In the genomic region with DNA sequence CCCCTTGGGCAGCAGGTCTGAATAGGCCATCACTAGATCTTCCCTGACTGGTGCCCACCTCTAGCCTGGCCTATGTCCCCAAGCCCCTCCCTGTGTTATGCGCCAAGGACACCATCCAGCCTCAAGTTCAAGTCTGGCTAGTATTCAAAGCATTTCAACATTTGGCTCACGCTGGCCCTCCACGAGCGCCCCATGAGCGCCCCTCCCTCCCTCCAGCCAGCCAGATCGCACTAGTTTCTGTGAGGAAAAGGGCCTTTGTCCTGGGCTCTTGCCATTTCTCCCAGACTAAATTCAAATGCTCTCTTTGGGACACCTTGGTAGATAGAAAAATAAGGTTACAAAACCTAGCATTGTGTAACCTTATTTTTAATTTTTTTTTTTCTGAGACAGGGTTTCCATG, we compare ENCODE assay signal across 14 mouse cellular contexts. TPM values are rescaled to one million over a fixed set of nuclear protein-coding genes. Genes with fewer than 3 reads are reported as not detected.
DNase-seq lines count a peak whose midpoint lies in the region; ATAC-seq lines count a peak whose summit lies in the region.
"Had no signal": no experiment of that assay in that cellular context is flagged by ENCODE, and none has a peak within 500 bp of the region (broad histone marks: within the 10 kb centered on the region; RNA-seq: fewer than 3 reads in every experiment).

No protein-coding gene starts in this region.

- no peak overlapping the region for H3K4me3 ChIP-seq in heart, embryonic 11.5 days (ENCODE audit: low read depth, low read length)
- no peak overlapping the region for H3K4me3 ChIP-seq in kidney, embryonic 16.5 days (ENCODE audit: low read length)

- H3K36me3 ChIP-seq in heart, embryonic 11.5 days (ENCODE audit: control insufficient read depth, insufficient read depth, low read length) = peaks cover 7% of the 10 kb centered on the region; the same call in 1 of the 2 replicates
- H3K36me3 ChIP-seq in kidney, embryonic 16.5 days (ENCODE audit: insufficient read depth, low read length) = peaks cover 16% of the 10 kb centered on the region

- H3K27me3 ChIP-seq in heart, embryonic 11.5 days (ENCODE audit: control insufficient read depth, insufficient read depth, low read length) = no peaks in the 10 kb centered on the region
- H3K27me3 ChIP-seq in kidney, embryonic 16.5 days (ENCODE audit: insufficient read depth, low read length) = no peaks in the 10 kb centered on the region

- 91% methylated on average over 6 of the region's 6 CpGs for WGBS in heart, embryonic 11.5 days (ENCODE audit: insufficient replicate concordance)
- 92% methylated on average over 6 of the region's 6 CpGs for WGBS in kidney, embryonic 16.5 days

- H3K9ac ChIP-seq in heart, embryonic 11.5 days (ENCODE audit: low read depth, low read length) = no peak overlapping the region
- no peak overlapping the region for H3K9ac ChIP-seq in kidney, embryonic 16.5 days (replicated peaks; ENCODE audit: low read length)

- no peak for ATAC-seq in heart, embryonic 11.5 days (replicated peaks; ENCODE audit: insufficient number of reproducible peaks, low FRiP score, low TSS enrichment)
- no peak for ATAC-seq in kidney, embryonic 16.5 days (ENCODE audit: low FRiP score, low TSS enrichment)
- ATAC-seq: forebrain, embryonic 14.5 days; hindbrain, embryonic 16.5 days had no signal

- intact Hi-C loops in heart, postnatal 25 days (cut with DNase I) = no loop called here

- peaks cover 18% of the 10 kb centered on the region for H3K4me1 ChIP-seq in heart, embryonic 11.5 days (ENCODE audit: control insufficient read depth, insufficient read depth, low read length)
- peaks cover 41% of the 10 kb centered on the region for H3K4me1 ChIP-seq in kidney, embryonic 16.5 days (ENCODE audit: insufficient read depth, low read length)

- no peak overlapping the region for H3K27ac ChIP-seq in heart, embryonic 11.5 days (ENCODE audit: low read depth, low read length)
- peak overlapping the region; percentile 45; the same call in 1 of the 2 replicates for H3K27ac ChIP-seq in kidney, embryonic 16.5 days (ENCODE audit: low read length)

- DNase-seq in adrenal gland, adult (ENCODE audit: inconsistent age in 2 of 2, low spot score in 1 of 2) = peak; percentile 61 to 89
- no peak for DNase-seq in adrenal gland, postnatal 4 days (ENCODE audit: low spot score in 2 of 2)
- peak; percentile 27 for DNase-seq in heart, postnatal 25 days (ENCODE audit: low spot score)
- DNase-seq in ZHBTc4 (ENCODE audit: low read depth, low spot score) = peak; percentile 42
- DNase-seq in embryo, embryonic 11 days = no peak
- no peak for DNase-seq in retina, postnatal 1 day
- DNase-seq: cerebellum, adult 2 months; layer of hippocampus, adult 9-11 months; spleen, adult 18-20 months had no signal

- H3K9me3 ChIP-seq in heart, embryonic 11.5 days (replicated peaks; ENCODE audit: control insufficient read depth, low read length) = no peaks in the 10 kb centered on the region
- no peaks in the 10 kb centered on the region for H3K9me3 ChIP-seq in kidney, embryonic 16.5 days (ENCODE audit: low read length)
- H3K9me3 ChIP-seq: G1E had no signal

- H3K4me2 ChIP-seq in heart, embryonic 11.5 days = no peak overlapping the region
- H3K4me2 ChIP-seq in kidney, embryonic 16.5 days (replicated peaks; ENCODE audit: low read depth, low read length) = no peak overlapping the region

RNA-seq across cellular contexts. Expression of a gene that starts 3.1 kb away (rescaled TPM):
- 100 to 1,000 TPM; 150 to 165 TPM for total RNA-seq in adrenal gland, postnatal 4 days (2021)
- 10 to 100 TPM; 45.5 to 56.9 TPM for total RNA-seq in heart, postnatal 25 days (2021)
- 22.7 TPM in 2 replicates for polyA plus RNA-seq in heart, embryonic 11.5 days (2014; fragmentation: Nextera tagmentation; extraction: Ambion mirVana)
- polyA plus RNA-seq in kidney, embryonic 16.5 days (2015; fragmentation: Nextera tagmentation; extraction: Ambion mirVana) = 42.8 and 47.1 TPM in 2 replicates

RNA-seq across cellular contexts. Expression of a gene that starts 12.0 kb away (rescaled TPM):
- 10 to 100 TPM; 29.1 to 34.6 TPM for total RNA-seq in adrenal gland, postnatal 4 days (2021)
- 10 to 100 TPM; 20.9 to 24.5 TPM for total RNA-seq in heart, postnatal 25 days (2021)
- polyA plus RNA-seq in heart, embryonic 11.5 days (2014; fragmentation: Nextera tagmentation; extraction: Ambion mirVana) = 17.9 and 21.0 TPM in 2 replicates
- polyA plus RNA-seq in kidney, embryonic 16.5 days (2015; fragmentation: Nextera tagmentation; extraction: Ambion mirVana) = 24.5 and 26.8 TPM in 2 replicates

RNA-seq across cellular contexts. Expression of a gene that starts 12.2 kb away (rescaled TPM):
- 10 to 100 TPM; 72.9 to 77.3 TPM for total RNA-seq in adrenal gland, postnatal 4 days (2021)
- 10 to 100 TPM; 74.0 to 82.3 TPM for total RNA-seq in heart, postnatal 25 days (2021)
- polyA plus RNA-seq in heart, embryonic 11.5 days (2014; fragmentation: Nextera tagmentation; extraction: Ambion mirVana) = 97.7 and 104 TPM in 2 replicates
- polyA plus RNA-seq in kidney, embryonic 16.5 days (2015; fragmentation: Nextera tagmentation; extraction: Ambion mirVana) = 101 and 103 TPM in 2 replicates

RNA-seq across cellular contexts. Expression of a gene that starts 12.2 kb away (rescaled TPM):
- 10 to 100 TPM; 58.4 to 69.9 TPM for total RNA-seq in adrenal gland, postnatal 4 days (2021)
- total RNA-seq in heart, postnatal 25 days (2021) = 10 to 100 TPM; 41.6 to 45.9 TPM
- polyA plus RNA-seq in heart, embryonic 11.5 days (2014; fragmentation: Nextera tagmentation; extraction: Ambion mirVana) = 35.6 and 35.7 TPM in 2 replicates
- polyA plus RNA-seq in kidney, embryonic 16.5 days (2015; fragmentation: Nextera tagmentation; extraction: Ambion mirVana) = 51.0 and 56.1 TPM in 2 replicates

RNA-seq across cellular contexts. Expression of a gene that starts 51.6 kb away (rescaled TPM):
- total RNA-seq in adrenal gland, postnatal 4 days (2021) = 10 to 100 TPM; 68.9 to 73.6 TPM
- 10 to 100 TPM; 20.4 to 25.1 TPM for total RNA-seq in heart, postnatal 25 days (2021)
- polyA plus RNA-seq in heart, embryonic 11.5 days (2014; fragmentation: Nextera tagmentation; extraction: Ambion mirVana) = 131 and 133 TPM in 2 replicates
- polyA plus RNA-seq in kidney, embryonic 16.5 days (2015; fragmentation: Nextera tagmentation; extraction: Ambion mirVana) = 180 and 184 TPM in 2 replicates

Comparison
In these comparisons a context has a peak if more than half of its experiments do, and no peak if none do; other contexts are left out.
1. DNase-seq: peak in adrenal gland, adult (2 of 2), heart, postnatal 25 days (single experiment) and ZHBTc4 (single experiment); none in adrenal gland, postnatal 4 days (0 of 2), embryo, embryonic 11 days (single experiment) and retina, postnatal 1 day (single experiment).